Mouse (Mus musculus): Measurements from ENCODE around the gene Aagab. TPM values are rescaled to one million over a fixed set of nuclear protein-coding genes. Genes with fewer than 3 reads are reported as not detected.

Aagab gene
- polyA plus RNA-seq, 1 experiment, result 14.1 TPM

DNA sequence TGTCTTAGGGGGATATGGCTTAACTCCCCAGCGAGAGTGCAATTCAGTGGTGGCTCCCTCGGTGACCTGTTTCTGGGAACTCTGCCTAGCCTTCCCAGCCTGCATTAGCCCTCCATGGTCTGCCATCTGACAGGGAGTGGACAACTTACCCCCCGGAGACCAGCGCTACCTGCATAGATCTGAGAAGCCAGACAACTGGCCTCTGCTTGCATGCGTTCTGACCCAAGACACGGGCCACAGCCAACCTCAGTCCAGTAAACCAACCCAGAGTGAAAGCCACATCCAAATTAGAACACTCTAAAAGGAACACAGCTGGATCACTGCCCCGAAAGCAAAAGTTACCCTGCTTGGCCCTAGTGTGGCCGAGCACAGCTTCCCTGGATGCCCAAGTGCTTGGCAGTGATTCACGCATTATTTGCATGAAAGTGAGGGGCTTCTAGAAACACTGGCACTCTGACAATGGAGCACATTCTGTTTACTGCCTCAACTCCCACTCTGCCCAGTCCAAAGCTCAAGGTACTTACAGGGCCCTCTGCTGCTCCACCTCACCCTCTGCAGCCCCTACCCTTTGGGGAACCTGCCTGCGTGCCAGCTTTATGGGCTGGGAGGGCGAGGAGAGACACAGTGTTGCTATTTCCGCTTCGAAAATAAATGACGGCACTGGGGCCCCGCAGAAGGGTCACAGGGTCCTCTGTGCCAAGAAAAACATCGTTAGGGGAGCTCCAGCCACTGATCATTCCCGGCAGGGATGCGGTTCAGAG lies 64.3 kb downstream of the Aagab start:
- DNase-seq (ENCODE audit: low read depth in 1 of 2, low spot score in 2 of 2), result no peak
- Histone ChIP-seq H3K36me3 (ENCODE audit: control insufficient read depth, insufficient read depth, low read length) (peaks cover 12% of the 10 kb centered on the region), H3K27me3 (ENCODE audit: control insufficient read depth, insufficient read depth, low read length) (no peaks in the 10 kb centered on the region), H3K4me1 (ENCODE audit: control insufficient read depth, insufficient read depth, insufficient read length) (no peaks in the 10 kb centered on the region), H3K4me3 (ENCODE audit: extremely low read depth, insufficient read depth, insufficient read length) (no peak overlapping the region), H3K27ac (ENCODE audit: insufficient read depth, low read length) (no peak overlapping the region; the same call in 1 of the 2 replicates)
- no peak for TF ChIP-seq CTCF (IDR thresholded peaks at IDR 0.05; ENCODE audit: extremely low read depth, insufficient read depth, insufficient read length, insufficient replicate concordance)
- TF ChIP-seq POLR2A (IDR thresholded peaks at IDR 0.05; ENCODE audit: low read depth, low read length), result no peak
- 89% methylated on average over 18 of the region's 18 CpGs for WGBS

DNA sequence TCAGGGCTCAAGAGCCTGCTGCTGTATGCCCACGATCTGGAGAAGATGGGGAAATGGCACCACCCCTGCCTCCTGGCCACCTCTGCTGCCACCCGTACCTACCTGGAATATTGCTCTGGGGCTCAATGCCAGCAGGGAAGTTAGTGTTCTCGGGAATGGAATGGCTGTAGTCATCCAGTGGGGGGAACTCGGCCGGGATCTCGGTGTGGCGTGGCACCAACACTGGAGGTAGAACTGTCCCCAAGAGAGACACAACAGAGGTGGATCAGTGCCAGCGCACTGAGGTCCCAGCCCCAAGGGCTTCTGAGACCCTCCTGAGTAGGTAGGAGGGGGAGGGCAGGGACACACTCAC lies 64.9 kb downstream of the Aagab start:
- no peak for TF ChIP-seq CTCF (IDR thresholded peaks at IDR 0.05; ENCODE audit: extremely low read depth, insufficient read depth, insufficient read length, insufficient replicate concordance)
- no peak for TF ChIP-seq POLR2A (IDR thresholded peaks at IDR 0.05; ENCODE audit: low read depth, low read length)
- no peaks in the 10 kb centered on the region for H3K4me1 ChIP-seq (ENCODE audit: control insufficient read depth, insufficient read depth, insufficient read length)
- H3K27ac ChIP-seq (ENCODE audit: insufficient read depth, low read length), result no peak overlapping the region
- peaks cover 12% of the 10 kb centered on the region for H3K36me3 ChIP-seq (ENCODE audit: control insufficient read depth, insufficient read depth, low read length)
- no peak overlapping the region for H3K4me3 ChIP-seq (ENCODE audit: extremely low read depth, insufficient read depth, insufficient read length)
- H3K27me3 ChIP-seq (ENCODE audit: control insufficient read depth, insufficient read depth, low read length), result no peaks in the 10 kb centered on the region
- no peak for DNase-seq (ENCODE audit: low read depth in 1 of 2, low spot score in 2 of 2)
- WGBS, result 85% methylated on average over 8 of the region's 8 CpGs

DNA sequence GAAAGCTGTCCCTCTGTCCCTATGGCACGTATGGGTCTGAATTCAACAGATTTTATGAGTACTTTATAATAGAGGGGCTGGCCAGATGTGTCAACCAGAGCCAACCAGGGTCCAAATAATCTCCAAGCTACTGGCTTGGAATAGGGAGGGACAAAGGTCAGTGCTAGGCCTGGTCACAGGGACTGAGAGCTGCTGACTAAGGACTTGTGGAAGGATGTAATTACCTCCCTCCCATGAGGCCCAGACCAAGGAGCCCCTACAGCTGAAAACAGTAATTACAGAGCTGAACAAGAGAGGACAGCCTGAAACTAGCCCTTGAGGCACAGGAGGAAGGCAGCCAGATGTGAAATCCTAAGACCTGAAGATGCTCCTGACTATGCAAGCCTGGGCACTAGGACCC lies 66.2 kb downstream of the Aagab start:
- H3K4me3 ChIP-seq (ENCODE audit: extremely low read depth, insufficient read depth, insufficient read length), result no peak overlapping the region
- H3K27ac ChIP-seq (ENCODE audit: insufficient read depth, low read length), result no peak overlapping the region
- 92% methylated on average over 1 of the region's 1 CpGs for whole genome bisulfite sequencing
- peaks cover 10% of the 10 kb centered on the region for H3K36me3 ChIP-seq (ENCODE audit: control insufficient read depth, insufficient read depth, low read length)
- TF ChIP-seq POLR2A (IDR thresholded peaks at IDR 0.05; ENCODE audit: low read depth, low read length) (no peak), CTCF (IDR thresholded peaks at IDR 0.05; ENCODE audit: extremely low read depth, insufficient read depth, insufficient read length, insufficient replicate concordance) (no peak)
- DNase-seq (ENCODE audit: low read depth in 1 of 2, low spot score in 2 of 2), result no peak
- no peaks in the 10 kb centered on the region for H3K27me3 ChIP-seq (ENCODE audit: control insufficient read depth, insufficient read depth, low read length)
- H3K4me1 ChIP-seq (ENCODE audit: control insufficient read depth, insufficient read depth, insufficient read length), result no peaks in the 10 kb centered on the region

DNA sequence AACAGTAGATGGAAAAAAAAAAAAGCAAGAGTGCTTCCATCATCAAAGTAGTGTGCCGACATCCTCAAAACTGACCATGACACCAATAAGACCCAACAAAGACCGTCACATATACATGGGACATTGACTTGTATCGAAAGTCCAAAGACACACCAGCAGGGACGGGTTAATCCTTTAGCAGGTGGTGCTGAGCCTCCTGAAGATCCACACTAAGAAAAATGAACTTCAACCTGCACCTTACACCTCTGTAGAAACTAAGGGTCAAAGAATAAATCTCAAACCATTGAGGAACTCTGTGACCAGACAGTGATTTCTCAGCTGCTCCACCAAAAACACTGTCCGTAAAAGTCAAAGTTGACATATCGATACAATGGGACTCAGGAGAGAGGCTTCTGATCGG lies 67.4 kb downstream of the Aagab start:
- Histone ChIP-seq H3K4me3 (ENCODE audit: extremely low read depth, insufficient read depth, insufficient read length) (no peak overlapping the region), H3K4me1 (ENCODE audit: control insufficient read depth, insufficient read depth, insufficient read length) (no peaks in the 10 kb centered on the region), H3K27ac (ENCODE audit: insufficient read depth, low read length) (no peak overlapping the region), H3K36me3 (ENCODE audit: control insufficient read depth, insufficient read depth, low read length) (peaks cover 10% of the 10 kb centered on the region), H3K27me3 (ENCODE audit: control insufficient read depth, insufficient read depth, low read length) (no peaks in the 10 kb centered on the region)
- TF ChIP-seq POLR2A (IDR thresholded peaks at IDR 0.05; ENCODE audit: low read depth, low read length), result no peak
- no peak for TF ChIP-seq CTCF (IDR thresholded peaks at IDR 0.05; ENCODE audit: extremely low read depth, insufficient read depth, insufficient read length, insufficient replicate concordance)
- no peak for DNase-seq (ENCODE audit: low read depth in 1 of 2, low spot score in 2 of 2)
- WGBS, result 93% methylated on average over 7 of the region's 7 CpGs

DNA sequence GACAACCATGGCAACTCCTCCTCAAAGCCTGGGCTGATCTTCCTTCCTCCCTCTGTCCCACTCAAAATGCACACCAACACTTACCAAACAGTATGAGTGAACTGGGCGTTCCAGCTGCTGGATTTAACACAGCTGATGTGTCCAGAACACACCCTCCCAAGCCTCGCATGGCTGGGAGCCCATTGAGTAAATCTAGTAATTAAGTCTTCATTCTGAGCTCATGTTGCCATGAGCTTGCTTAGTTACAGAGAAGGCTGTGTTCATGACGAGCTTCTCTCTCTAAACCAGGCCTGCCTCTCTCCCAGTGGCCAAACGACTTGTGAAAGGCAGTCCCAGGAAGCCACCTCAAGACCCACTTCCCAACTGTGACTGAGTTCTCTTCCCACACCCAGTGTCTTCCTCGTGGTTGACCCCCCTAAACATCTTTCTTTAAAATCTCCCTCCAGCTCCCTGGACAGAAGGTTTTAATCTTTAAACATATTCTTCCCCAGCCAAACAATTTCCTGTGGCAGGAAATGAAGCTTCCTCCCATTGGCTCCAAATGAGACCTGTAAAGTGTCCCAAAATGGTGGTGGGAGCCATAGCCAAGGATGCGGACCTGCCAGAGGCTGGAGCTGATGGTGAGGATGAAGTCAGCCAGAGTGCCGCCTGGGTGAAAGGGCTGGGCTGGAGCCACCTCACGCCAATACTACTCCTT lies 70.5 kb downstream of the Aagab start:
- Histone ChIP-seq H3K4me3 (ENCODE audit: extremely low read depth, insufficient read depth, insufficient read length) (no peak overlapping the region), H3K27ac (ENCODE audit: insufficient read depth, low read length) (no peak overlapping the region), H3K27me3 (ENCODE audit: control insufficient read depth, insufficient read depth, low read length) (no peaks in the 10 kb centered on the region), H3K4me1 (ENCODE audit: control insufficient read depth, insufficient read depth, insufficient read length) (peaks cover 3% of the 10 kb centered on the region; the same call in 1 of the 2 replicates), H3K36me3 (ENCODE audit: control insufficient read depth, insufficient read depth, low read length) (no peaks in the 10 kb centered on the region)
- WGBS, result 55% methylated on average over 8 of the region's 8 CpGs
- DNase-seq (ENCODE audit: low read depth in 1 of 2, low spot score in 2 of 2), result no peak
- no peak for TF ChIP-seq POLR2A (IDR thresholded peaks at IDR 0.05; ENCODE audit: low read depth, low read length)
- TF ChIP-seq CTCF (IDR thresholded peaks at IDR 0.05; ENCODE audit: extremely low read depth, insufficient read depth, insufficient read length, insufficient replicate concordance), result no peak

DNA sequence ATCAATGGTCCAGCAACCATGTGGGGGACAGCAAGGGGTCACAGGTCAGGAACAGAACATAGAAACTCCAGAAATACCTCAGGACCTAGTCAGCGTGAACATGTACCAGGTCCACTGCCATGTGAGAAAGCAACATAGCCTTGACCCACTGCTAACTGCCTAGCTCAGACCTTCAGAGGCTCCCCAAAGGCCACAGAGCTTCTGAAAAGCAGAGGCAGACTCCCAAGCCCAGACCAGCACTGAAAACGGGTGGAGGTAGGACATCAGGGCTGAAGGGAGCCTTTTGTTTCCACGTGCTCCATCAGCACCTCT lies 71.0 kb downstream of the Aagab start:
- TF ChIP-seq POLR2A (IDR thresholded peaks at IDR 0.05; ENCODE audit: low read depth, low read length), result no peak
- TF ChIP-seq CTCF (IDR thresholded peaks at IDR 0.05; ENCODE audit: extremely low read depth, insufficient read depth, insufficient read length, insufficient replicate concordance), result no peak
- H3K4me1 ChIP-seq (ENCODE audit: control insufficient read depth, insufficient read depth, insufficient read length), result peaks cover 5% of the 10 kb centered on the region; the same call in 1 of the 2 replicates
- H3K4me3 ChIP-seq (ENCODE audit: extremely low read depth, insufficient read depth, insufficient read length), result no peak overlapping the region
- no peak overlapping the region for H3K27ac ChIP-seq (ENCODE audit: insufficient read depth, low read length)
- no peaks in the 10 kb centered on the region for H3K27me3 ChIP-seq (ENCODE audit: control insufficient read depth, insufficient read depth, low read length)
- no peak for DNase-seq (ENCODE audit: low read depth in 1 of 2, low spot score in 2 of 2)
- no peaks in the 10 kb centered on the region for H3K36me3 ChIP-seq (ENCODE audit: control insufficient read depth, insufficient read depth, low read length)
- WGBS, result 62% methylated on average over 3 of the region's 3 CpGs

DNA sequence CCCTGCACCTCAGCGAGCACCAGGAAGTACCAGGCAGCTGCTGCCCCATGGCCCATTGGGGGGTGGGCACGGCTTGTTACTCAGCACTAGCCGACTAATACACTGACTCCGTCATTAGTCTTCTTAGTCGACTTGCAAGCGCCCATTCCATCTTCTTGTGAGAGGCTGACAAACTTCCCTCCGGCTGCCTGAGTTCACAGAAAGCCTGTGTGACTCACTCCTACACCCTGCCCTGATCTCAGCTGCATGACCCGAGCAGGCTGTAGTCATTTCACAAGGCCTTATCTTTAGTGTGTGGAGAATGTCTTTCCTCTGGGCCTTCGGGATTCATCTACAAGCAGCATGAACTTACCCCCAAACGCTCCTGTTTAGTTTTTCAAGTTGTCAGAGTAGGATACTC lies 72.2 kb downstream of the Aagab start:
- DNase-seq (ENCODE audit: low read depth in 1 of 2, low spot score in 2 of 2), result no peak
- TF ChIP-seq CTCF (IDR thresholded peaks at IDR 0.05; ENCODE audit: extremely low read depth, insufficient read depth, insufficient read length, insufficient replicate concordance), result no peak
- no peak for TF ChIP-seq POLR2A (IDR thresholded peaks at IDR 0.05; ENCODE audit: low read depth, low read length)
- Histone ChIP-seq H3K4me1 (ENCODE audit: control insufficient read depth, insufficient read depth, insufficient read length) (peaks cover 5% of the 10 kb centered on the region; the same call in 1 of the 2 replicates), H3K27ac (ENCODE audit: insufficient read depth, low read length) (no peak overlapping the region), H3K36me3 (ENCODE audit: control insufficient read depth, insufficient read depth, low read length) (no peaks in the 10 kb centered on the region), H3K27me3 (ENCODE audit: control insufficient read depth, insufficient read depth, low read length) (no peaks in the 10 kb centered on the region), H3K4me3 (ENCODE audit: extremely low read depth, insufficient read depth, insufficient read length) (no peak overlapping the region)
- 76% methylated on average over 10 of the region's 10 CpGs for WGBS
